Mouse (Mus musculus) heart, postnatal 0 days (tissue): ENCODE measurements around the gene Tex44. TPM values are rescaled to one million over a fixed set of nuclear protein-coding genes. Genes with fewer than 3 reads are reported as not detected.

ENCODE experiments used
- ATAC-seq: fragments of 200-750 bp; cut with Nextera tagmentation; 2 replicates; pipeline ENCODE4 v1.8.0; 2017; ENCODE audit warnings: low read depth, moderate number of reproducible peaks, moderate library complexity; ENCODE audit not compliant: insufficient read depth
- DNase-seq: peaks from one replicate; pipeline ENCODE4 v3.0.0-alpha.2; 2016; ENCODE audit warnings: low spot score
- H3K27ac ChIP-seq: fragments of 300-500 bp; sonication (generic); 2 replicates; pipeline ENCODE4 v1.5.1; 2014; ENCODE audit warnings: low read depth, mild to moderate bottlenecking
- H3K27me3 ChIP-seq: fragments of 300-500 bp; sonication (generic); 2 replicates; pipeline ENCODE4 v1.6.1; 2014; ENCODE audit warnings: low read length, mixed read lengths; ENCODE audit not compliant: control insufficient read depth, insufficient read depth
- H3K36me3 ChIP-seq: fragments of 300-500 bp; sonication (generic); replicated peaks from 2 replicates; pipeline ENCODE4 v1.6.1; 2014; ENCODE audit warnings: low read length, mixed read lengths; ENCODE audit not compliant: control insufficient read depth, insufficient read depth
- H3K4me1 ChIP-seq: fragments of 300-500 bp; sonication (generic); 2 replicates; pipeline ENCODE4 v1.6.1; 2014; ENCODE audit warnings: antibody characterized with exemption; ENCODE audit not compliant: control insufficient read depth, insufficient read depth
- H3K4me2 ChIP-seq: fragments of 300-500 bp; sonication (generic); 2 replicates; pipeline ENCODE4 v1.6.1; 2014; ENCODE audit warnings: low read depth, mild to moderate bottlenecking, low read length, moderate library complexity
- H3K4me3 ChIP-seq: fragments of 300-500 bp; sonication (generic); 2 replicates; pipeline ENCODE4 v1.5.1; 2014; ENCODE audit warnings: low read depth, low read length
- H3K9ac ChIP-seq: fragments of 300-500 bp; sonication (generic); replicated peaks from 2 replicates; pipeline ENCODE4 v1.6.1; 2014; ENCODE audit warnings: low read depth, low read length, mixed read lengths
- H3K9me3 ChIP-seq: fragments of 300-500 bp; sonication (generic); replicated peaks from 2 replicates; pipeline ENCODE4 v1.6.1; 2016; ENCODE audit warnings: low read length; ENCODE audit not compliant: control insufficient read depth
- CTCF ChIP-seq: IDR thresholded peaks from 2 replicates; pipeline ENCODE4 v1.5.1; 2016; ENCODE audit warnings: antibody characterized with exemption, control low read depth, low read depth
- EP300 ChIP-seq: IDR thresholded peaks from 2 replicates; pipeline ENCODE4 v1.6.1; 2016; ENCODE audit warnings: antibody characterized with exemption, low read depth
- WGBS: fragments of 180-500 bp; shearing (Covaris S2); extraction: QIAGEN DNeasy Blood & Tissue Kit; methylation state at CpG from one replicate; pipeline ENCODE4 v1.1.7; 2014; 5-methylcytosine and 5-hydroxymethylcytosine counted together
- polyA plus RNA-seq: library from polyadenylated mRNA; unstranded; fragments of >200 nt; fragmentation: Nextera tagmentation; extraction: Ambion mirVana; gene quantifications from 2 replicates; pipeline ENCODE4 v1.2.1, GENCODE M21; 2015
- total RNA-seq: library from RNA; depleted of rRNA; stranded (reverse); fragments of >200 nt; gene quantifications from 2 replicates; pipeline ENCODE4 v1.2.3, GENCODE M21; 2014; ENCODE audit warnings: low replicate concordance

Tex44 gene
- total and polyA plus RNA-seq, 2 experiments from 2014 or later, result not detected

DNA sequence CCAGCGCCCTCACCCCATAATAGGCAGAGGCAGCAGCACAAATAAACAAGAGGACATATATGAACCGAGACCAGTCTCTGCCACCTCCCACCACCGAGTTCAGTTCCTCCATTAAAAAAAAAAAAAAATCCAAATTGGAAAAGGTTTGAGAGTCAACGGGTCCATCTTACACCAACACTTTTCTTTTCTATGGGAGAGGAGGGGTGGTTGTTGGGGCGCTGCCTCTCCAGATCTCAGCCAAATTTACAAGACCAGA is 15.5 kb downstream of the Tex44 start:
- Histone ChIP-seq H3K4me2 (peak overlapping the region; percentile 82), H3K9me3 (no peaks in the 10 kb centered on the region), H3K4me1 (peaks cover 35% of the 10 kb centered on the region), H3K4me3 (peak overlapping the region; percentile 52), H3K9ac (peak overlapping the region; percentile 77), H3K27ac (peak overlapping the region; percentile 100), H3K36me3 (no peaks in the 10 kb centered on the region), H3K27me3 (no peaks in the 10 kb centered on the region)
- DNase-seq, result no peak
- 0% methylated on average over 5 of the region's 5 CpGs for WGBS
- TF ChIP-seq EP300 (no peak), CTCF (no peak)
- ATAC-seq, result no peak

DNA sequence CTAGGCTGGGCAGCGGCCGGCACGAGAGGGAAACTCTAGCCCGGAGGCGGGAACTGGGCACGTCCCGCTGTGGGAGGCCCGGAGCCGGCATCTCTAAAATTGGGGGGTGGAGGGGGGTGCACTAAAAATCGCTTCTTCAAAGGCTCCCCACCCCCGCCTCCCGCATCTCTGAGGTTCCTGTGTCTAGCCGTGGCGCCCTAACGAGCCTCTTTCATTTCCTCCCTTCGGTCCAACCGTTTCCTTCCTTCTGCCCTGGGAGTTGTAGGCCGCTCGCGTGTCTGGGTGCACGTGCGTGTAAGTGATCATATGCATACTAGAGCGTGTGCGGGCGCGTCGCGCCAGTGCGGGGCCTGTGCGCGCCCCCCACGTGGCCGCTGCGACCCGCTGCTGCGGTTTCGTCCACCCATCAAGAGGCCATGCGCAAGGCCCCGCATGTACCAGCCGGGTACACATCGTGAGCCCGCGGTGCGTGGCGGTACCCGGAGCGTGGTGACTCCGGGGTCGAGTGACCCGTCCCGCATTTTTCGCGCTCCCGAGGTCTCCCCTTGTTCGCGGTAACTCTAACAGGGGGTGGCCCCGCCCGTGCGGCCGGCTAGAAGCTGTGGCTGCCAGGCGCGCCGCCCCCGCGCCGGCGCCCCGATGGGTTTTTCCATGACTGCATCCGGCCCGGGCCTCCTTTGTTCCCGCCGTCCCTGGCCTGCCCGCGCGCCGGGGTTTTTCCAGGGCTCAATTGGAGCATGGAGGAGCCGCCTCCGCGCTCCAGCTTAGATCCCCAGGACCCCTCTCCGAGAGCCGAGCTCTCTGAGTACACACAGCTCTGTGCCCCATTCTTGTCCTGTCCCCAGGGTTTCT is 16.1 kb downstream of the Tex44 start:
- H3K4me2 ChIP-seq, result peak overlapping the region; percentile 82
- TF ChIP-seq EP300 (peak; percentile 82; the same call in 1 of the 2 replicates), CTCF (no peak)
- H3K4me3 ChIP-seq, result peak overlapping the region; percentile 52
- peak overlapping the region; percentile 100 for H3K27ac ChIP-seq
- under 1% methylated on average over 79 of the region's 81 CpGs for WGBS
- H3K36me3 ChIP-seq, result no peaks in the 10 kb centered on the region
- DNase-seq, result peak; percentile 83
- no peaks in the 10 kb centered on the region for H3K27me3 ChIP-seq
- H3K9me3 ChIP-seq, result no peaks in the 10 kb centered on the region
- peak; percentile 64 for ATAC-seq
- peaks cover 36% of the 10 kb centered on the region for H3K4me1 ChIP-seq
- H3K9ac ChIP-seq, result peak overlapping the region; percentile 77

DNA sequence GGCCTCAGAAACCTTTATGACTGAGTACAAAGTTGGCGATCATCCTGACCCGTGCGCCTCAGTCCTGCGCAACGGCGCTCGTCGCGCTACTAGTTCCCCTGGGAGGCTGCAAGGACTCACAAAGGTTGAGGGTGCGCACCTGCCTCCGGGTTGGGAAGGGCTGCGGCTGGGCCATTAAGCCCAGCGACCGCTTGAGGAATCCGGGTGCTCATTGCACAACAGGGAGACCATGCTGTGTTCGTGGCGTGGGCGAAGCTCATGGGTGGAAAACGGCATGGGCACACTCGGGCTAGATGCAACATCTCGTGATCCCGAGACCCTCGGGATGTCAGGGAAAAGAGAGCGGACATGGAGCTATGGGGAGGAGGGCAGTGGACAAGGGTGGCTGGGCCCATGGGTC is 16.7 kb downstream of the Tex44 start:
- no peak for DNase-seq
- Histone ChIP-seq H3K4me3 (peak overlapping the region; percentile 52), H3K9me3 (no peaks in the 10 kb centered on the region), H3K36me3 (no peaks in the 10 kb centered on the region), H3K4me1 (peaks cover 40% of the 10 kb centered on the region), H3K4me2 (peak overlapping the region; percentile 82), H3K27me3 (no peaks in the 10 kb centered on the region), H3K27ac (peak overlapping the region; percentile 100), H3K9ac (peak overlapping the region; percentile 77)
- TF ChIP-seq EP300, result no peak
- no peak for TF ChIP-seq CTCF
- 6% methylated on average over 24 of the region's 24 CpGs for WGBS
- ATAC-seq, result peak; percentile 27

DNA sequence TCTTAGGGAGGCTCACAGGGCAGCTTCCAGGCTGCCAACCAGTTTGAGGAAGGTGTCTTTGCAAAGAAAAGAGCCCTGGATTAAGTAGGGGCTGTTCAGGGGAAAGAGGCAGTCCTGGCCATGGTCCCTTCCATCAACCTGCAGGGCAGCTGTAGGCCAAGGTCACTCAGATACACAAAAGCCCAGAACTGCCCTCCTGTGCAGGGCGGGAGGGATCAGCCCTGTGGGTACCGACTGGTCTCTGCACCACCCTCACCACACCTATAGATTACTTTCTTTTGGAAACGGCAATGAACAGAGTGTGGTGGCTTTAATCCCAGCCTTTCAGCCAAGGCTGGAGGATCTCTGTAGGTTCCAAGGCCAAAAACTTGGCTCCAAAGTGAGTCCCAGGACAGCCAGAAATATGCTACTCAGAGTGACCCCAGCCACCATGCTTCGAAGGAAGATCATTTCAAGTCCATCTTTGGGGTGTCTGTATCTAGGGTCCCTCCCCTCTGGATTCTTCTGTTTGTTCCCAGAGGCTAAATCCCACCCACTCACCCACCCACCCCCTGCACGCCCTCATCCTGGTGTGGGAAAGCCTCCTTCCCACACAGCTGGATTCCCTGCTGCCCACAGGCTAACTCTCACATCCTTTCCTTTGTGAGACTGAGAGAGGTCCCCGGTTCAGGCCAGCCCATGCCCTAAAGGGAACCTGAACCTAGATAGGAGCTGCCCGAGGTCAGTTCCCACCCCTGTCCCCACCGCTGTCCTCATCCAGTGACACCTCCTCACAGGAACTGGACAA is 17.4 kb downstream of the Tex44 start:
- H3K4me3 ChIP-seq, result no peak overlapping the region
- no peaks in the 10 kb centered on the region for H3K9me3 ChIP-seq

DNA sequence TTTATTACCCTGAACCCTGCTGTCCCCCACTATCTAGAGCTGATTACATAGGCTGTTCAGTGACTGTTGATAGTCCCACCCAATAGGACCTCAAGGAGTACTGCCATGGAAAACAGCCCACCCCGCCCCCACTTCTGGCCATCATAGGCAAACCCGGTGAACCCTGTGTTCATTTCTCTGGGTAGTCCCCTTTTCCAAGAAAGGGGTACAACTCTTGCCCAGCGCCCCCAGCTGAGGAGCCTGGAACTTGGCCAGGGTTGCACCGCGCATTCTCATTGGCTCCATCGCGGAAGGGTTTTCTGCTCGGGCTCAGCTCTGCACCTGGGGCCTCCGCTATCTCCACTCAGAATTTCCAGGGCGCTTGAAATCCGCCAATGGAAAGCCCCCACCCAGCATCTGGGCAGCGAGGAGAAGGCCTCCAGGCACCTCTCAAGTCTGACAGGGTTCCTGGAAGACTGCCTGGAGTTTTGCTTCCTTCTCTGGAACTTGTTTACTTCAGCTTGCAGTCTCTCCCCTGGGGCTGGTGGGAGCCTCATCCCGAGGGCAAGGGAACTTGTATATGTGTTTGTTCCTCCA is 21.6 kb downstream of the Tex44 start:
- Histone ChIP-seq H3K9me3 (no peaks in the 10 kb centered on the region), H3K36me3 (no peaks in the 10 kb centered on the region), H3K27me3 (no peaks in the 10 kb centered on the region), H3K4me1 (peaks cover 24% of the 10 kb centered on the region), H3K4me2 (0 out of 2 replicates have a peak overlapping the region, but pooled peaks have one; percentile 23), H3K4me3 (no peak overlapping the region), H3K9ac (no peak overlapping the region), H3K27ac (peak overlapping the region; percentile 82)
- DNase-seq, result peak; percentile 38
- ATAC-seq, result peak; percentile 38
- WGBS, result 21% methylated on average over 13 of the region's 13 CpGs
- no peak for TF ChIP-seq EP300
- no peak for TF ChIP-seq CTCF

More for the DNA sequence above, 17.4 kb downstream of the Tex44 start:
- DNase-seq (no peak), ATAC-seq (no peak)
- Histone ChIP-seq H3K27me3 (no peaks in the 10 kb centered on the region), H3K36me3 (no peaks in the 10 kb centered on the region), H3K4me2 (peak overlapping the region; percentile 82), H3K9ac (peak overlapping the region; percentile 77; the same call in 1 of the 2 replicates), H3K27ac (peak overlapping the region; percentile 100), H3K4me1 (peaks cover 41% of the 10 kb centered on the region)
- no peak for TF ChIP-seq EP300
- 45% methylated on average over 8 of the region's 8 CpGs for WGBS
